Mouse (Mus musculus) testis, adult 2 months (tissue): ENCODE results near the gene Agpat2.

Experiments
- CTCF ChIP-seq: fragments of 200-500 bp; IDR thresholded peaks from 2 replicates; pipeline ENCODE4 v1.5.1; 2012; ENCODE audit warnings: low read depth, mild to moderate bottlenecking, inconsistent platforms, low read length, moderate library complexity; ENCODE audit not compliant: control insufficient read depth, insufficient read depth, insufficient replicate concordance
- POLR2A ChIP-seq: fragments of 200-500 bp; IDR thresholded peaks from 2 replicates; pipeline ENCODE4 v1.6.1; 2012; ENCODE audit warnings: low read depth, mild to moderate bottlenecking, inconsistent platforms, low read length, moderate library complexity; ENCODE audit not compliant: control insufficient read depth

DNA sequence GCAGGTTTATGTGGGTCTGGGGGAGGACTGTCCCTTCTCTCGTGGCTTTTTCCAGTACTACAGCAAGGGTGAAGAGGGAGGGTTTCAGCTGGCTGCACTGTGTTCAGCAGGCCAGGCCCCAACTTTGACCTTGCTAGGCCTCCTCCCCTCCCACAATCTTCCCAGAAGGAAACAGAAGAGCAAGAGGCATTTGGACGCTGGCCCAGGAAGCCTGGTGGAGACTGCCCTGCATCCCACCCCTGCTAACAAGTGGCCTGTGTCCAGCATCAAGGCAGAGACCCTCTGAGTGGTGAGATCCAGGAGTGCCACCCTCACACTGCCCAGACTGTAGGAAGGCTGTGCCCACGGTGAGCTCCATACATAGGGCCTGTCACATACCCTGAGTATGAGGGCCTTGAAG, 60.0 kb downstream of the Agpat2 start:
- TF ChIP-seq POLR2A: no peak
- no peak for TF ChIP-seq CTCF
